Mouse (Mus musculus): ENCODE data around the gene Cstl1.

DNA sequence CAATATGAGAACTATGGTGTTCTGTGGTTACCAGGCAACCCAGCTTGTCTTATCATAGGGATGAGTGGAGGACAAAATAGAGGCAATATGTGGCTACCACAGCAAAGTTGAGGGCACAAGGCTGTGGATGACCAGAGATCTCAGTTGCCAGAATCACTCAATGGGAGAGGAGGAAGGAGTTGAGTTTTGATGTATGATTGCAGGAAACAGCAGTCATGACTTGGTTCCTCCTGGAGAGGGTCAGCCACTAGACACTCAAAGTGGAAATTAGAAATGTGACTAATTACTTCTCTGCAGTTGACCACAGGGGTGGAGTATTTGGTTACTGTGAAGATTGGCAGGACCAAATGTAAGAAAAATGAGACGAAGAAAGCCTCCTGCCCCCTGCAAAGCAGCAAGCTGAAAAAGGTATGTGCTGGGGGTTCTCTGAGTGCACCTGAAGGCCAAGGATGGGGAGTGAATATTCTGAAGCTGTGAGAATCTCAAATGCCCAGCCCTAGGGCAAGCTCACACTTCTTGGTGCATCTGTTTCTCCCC, 4.2 kb downstream of the Cstl1 start:
- TF ChIP-seq CTCF (IDR thresholded peaks at IDR 0.05; ENCODE audit: low read depth, low read length), result no peak
- no peak for TF ChIP-seq POLR2A (IDR thresholded peaks at IDR 0.05; ENCODE audit: borderline replicate concordance, low read depth, low read length)

All from bone marrow macrophage, adult 2 months (primary cell).